Mouse (Mus musculus) right cerebral cortex, postnatal 4 days (tissue): Measurements from ENCODE around the gene Tenm2.

Experiments used
- DNase-seq: peaks from one replicate; pipeline ENCODE4 v3.0.0-alpha.2; 2022

Tenm2 gene

DNA sequence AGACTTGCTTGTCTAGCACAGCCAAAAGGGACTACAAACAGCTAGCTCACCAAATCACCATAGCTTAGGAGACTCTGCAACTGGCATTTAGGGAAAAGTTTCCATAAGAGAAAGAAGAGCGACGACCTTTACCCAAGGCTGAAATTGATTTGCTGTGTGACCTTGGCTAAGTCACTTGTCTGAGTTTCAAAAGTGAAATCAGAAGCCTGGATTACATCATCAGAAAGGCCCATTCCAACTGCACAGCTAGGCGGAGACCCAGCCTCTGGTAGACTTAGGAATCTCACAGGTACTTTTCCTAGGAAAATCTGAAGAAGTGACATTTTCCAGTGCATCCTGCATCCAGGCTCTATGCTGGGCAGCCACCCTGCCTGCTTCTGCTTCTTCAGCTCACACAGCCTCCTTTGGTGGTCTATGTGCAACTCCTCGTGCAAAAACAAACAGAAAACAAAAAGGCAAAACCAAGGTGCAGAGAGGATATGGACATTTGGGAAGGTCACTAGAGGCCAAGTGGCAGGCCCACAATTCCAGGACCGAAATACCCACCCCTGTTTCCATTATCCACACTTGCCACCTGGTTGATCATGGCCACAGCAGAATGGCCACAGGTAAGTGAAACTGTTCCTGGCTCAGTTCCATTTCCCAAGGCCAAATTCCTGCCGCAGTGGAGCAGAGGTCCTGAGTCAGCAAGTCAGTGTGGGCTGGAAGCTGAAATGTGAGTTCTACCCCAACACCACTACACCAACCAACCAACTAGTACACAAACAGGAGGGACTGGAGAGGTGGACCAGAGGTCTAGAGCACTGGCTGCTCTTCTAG, 1260.9 kb downstream of the Tenm2 start:
- no peak for DNase-seq

- no peak for DNase-seq
Measured at GRCm38 (mm10) chr11:35973135-35973534, 1262.6 kb downstream of the Tenm2 start.

DNA sequence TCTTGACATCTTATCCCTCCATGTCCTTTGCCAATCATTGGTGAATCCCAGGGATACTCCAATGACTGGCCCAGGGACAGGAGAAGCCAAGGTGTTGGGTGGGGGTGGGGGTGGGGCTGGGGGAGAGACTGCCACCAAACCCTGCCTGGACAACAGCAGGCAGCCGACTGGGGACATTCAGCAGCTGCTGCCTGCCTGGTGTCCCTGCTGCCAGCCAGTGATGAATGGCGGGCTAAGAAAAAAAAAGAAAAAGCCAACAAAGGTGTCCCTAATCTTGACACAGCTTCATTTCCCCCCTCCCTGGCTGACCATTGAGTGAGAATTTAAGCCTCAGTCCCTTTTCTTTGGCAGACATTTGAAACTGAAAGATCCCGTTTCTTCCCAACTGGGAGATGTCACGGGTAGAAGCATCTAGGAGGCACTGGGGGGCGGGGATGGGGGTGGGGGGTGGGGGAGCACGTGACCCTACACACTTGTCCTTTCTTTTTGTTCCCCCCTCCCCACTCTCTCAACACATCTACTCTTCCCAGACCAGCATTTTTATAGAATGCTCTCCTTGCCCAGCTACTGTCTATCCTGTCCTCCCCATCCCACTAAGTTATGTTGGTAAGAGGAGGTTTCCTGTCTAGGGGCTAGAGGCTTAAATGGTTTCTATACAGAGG, 1263.4 kb downstream of the Tenm2 start:
- no peak for DNase-seq

DNA sequence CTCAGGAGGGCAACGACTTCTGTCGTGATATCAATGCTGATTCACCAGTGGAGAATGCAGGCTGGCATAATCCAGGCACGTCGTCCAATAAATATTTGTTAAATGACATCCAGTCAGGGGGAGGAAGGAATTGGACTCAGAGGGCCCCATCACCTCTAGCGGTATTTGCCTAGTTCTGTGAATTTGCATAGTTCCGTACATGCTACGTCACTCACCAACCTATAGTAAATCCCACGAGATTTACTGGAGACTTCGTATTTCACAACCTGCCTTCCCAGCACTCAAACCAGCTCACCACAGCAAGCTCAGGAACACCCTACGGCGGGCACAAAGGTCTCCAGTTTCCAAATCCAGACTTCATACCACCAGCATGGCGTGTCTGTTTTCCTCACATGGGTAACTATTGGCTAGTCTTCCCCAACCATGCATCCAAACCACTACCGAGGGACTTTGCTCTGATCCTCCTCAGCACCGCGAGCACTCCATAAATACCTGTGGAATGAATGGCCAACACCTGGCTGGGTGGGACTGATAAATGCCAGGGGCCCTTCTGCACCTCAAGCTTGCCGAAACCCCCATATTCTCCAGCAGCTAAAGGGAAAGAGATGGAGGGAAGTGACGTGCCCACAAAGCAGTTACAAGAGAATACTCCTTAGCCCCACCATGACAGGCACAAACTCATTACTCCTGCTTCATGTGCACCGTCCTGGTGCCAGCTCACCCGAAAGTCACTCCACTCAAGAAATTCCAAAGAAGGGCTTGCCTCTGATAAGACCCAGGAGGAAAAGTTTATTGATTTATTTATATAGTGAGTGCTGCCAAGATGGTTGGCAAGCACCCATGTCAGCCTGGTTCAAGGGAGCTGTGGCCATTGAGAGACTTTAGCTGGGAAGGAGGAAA, 1264.7 kb downstream of the Tenm2 start:
- DNase-seq: no peak

DNA sequence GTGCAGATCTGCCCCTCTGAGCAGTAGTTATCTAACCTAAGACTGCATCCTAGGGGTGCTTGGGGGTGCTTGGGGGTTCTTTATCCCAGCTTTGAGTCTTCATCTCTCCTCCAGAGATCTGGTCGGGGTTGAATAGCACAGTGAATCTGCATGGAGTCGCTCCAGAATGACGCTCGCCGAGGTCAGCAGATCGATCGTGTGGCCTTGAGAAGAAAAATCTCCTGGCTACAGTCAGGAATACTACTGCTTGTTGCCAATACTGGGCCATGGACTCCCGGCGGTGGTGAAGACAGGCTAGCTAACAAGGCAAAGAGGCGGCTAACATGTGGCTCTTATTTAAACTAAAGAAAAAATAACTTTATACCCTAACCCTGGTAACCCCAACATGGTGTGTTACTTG, 1267.5 kb downstream of the Tenm2 start:
- DNase-seq: no peak

DNA sequence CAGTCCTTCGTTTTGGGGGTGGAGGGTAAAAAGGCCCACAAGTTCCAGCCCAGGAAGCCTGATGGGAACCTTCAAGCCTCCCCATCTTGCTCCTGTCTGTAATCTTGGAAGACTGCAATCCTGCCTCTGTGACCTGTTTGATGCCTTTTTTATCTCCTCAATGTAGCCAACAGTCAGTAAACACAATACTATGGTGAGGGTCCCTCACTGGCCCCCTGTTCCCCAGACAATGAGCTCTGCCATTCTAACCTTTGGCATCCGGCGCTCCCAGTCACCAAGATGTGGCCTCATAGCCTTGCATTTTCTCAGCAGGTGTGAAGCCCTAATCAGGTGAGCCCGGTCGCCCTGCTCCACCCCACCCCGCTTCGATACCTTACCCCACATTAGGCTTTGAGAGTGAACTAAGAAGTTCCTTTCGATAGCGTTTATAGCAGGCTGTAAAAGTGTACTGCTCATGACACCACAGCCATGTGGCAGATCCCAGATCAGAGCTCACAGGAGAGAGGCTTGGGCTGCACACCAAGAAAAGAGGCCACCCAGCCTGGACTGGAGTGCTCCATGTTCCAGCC, 1271.7 kb downstream of the Tenm2 start:
- no peak for DNase-seq

DNA sequence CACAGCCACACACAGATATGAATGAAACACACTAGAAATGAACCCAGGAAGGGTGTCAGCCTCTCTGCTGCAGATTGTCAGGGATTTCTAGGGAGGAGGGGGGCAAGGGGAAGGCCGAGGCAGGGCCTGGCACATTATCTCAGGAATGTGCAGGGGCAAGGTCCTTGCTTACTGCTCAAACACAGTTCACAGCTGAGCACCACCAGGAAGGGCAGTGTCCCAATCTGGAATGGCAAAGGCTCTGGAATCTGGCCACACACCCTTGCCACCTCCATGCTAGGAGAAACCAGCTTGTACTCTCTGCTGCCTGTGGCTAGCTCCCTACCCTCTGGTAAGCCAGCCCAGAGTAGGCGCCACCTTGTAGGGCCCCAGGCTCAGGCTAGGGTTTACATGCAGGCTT, 1272.2 kb downstream of the Tenm2 start:
- DNase-seq: no peak

DNA sequence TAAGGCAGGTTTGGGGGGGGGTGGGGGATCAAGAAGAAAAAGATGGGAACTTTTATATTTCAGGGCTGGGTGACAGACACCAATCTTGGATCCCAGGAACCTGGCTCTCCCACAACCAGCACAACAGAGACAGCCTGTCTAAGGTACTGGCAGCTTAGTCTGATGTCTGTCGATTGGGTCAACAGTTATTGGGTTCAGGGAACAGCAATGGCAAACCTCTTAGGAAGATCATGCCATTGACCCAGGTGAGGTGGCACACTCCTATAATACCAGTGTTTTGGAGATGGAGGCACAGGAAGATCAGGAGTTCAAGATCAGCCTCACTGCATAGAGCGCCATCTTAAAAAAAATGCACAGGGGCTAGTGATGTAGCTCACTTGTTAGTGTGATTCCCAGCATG, 1273.3 kb downstream of the Tenm2 start:
- DNase-seq: no peak

GRCm38 (mm10) chr11:35959270-35959669, 1276.5 kb downstream of the Tenm2 start:
- no peak for DNase-seq
